Mouse (Mus musculus): ENCODE measurements around the gene Nufip2. TPM values are rescaled to one million over a fixed set of nuclear protein-coding genes. Genes with fewer than 3 reads are reported as not detected.
A peak's percentile ranks its signal among the peaks of the same experiment; 100 is the strongest.

The Nufip2 gene
- total and polyA plus RNA-seq, 2 experiments from 2014 or later, result 3.0 to 52.0 TPM

DNA sequence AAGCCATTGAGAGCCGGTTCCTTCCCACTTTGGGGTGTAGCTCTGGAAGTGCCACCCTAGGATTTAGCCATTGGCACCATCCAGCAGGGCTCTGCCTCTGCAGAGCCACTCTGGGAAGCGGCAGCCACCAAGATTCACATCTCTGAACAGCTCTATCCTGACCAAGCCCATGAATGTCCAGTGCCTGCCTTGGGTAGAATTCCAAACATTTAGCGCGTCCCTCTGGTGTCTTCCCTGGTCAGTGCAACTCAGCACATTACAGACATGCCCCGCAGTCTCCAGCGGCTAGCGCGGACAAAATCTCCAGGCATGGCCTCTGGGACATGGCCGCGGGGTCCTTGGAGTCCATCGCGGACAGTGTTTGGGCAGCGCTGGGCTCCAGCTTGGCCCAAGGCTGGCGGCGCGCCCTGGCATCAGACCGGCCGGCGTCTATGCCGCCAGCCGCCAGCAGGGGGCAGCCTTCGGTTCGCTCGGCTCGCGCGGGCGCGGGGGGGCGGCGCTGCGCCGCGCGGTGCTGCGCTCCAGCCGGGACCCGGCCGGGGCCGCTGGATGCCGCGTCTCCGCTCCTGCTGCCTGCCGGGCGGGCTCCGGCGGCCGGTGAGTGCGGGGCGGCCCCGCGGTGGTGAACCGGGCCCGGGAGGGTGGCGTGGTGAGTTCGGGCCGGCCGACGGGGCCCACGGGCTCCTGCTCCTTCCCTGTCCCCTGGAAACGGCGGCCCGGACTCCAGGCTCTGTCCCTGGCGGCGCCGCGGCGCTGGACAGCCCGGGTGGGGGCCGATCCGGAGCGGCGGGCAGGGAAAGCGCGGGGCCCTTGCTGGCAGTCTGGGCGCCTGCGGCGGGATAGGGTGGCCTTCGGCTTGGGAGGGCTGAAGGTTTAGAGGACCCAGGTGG, 77.1 kb downstream of the Nufip2 start, which contains the start of gene Myo18a:
TSS of gene Myo18a (plus strand) at position 464 of the 890 bp plus-strand sequence.
- H3K9me3 ChIP-seq (ENCODE audit: low read length), result no peaks in the 10 kb centered on the region
- peak within 1 kb of the TSS; percentile 96 for H3K4me3 ChIP-seq (ENCODE audit: low read depth, low read length)
- peak within 1 kb of the TSS; percentile 97 for H3K9ac ChIP-seq
- peak; percentile 91 for ATAC-seq
- WGBS, result 2% methylated on average over 52 of the region's 79 CpGs
- DNase-seq, result peak; percentile 91
- H3K4me2 ChIP-seq (ENCODE audit: low read depth), result peak within 1 kb of the TSS; percentile 79
- peaks cover 3% of the 10 kb centered on the region; the same call in 1 of the 2 replicates for H3K27me3 ChIP-seq (ENCODE audit: insufficient read depth, low read length)
- H3K36me3 ChIP-seq (ENCODE audit: insufficient read depth), result no peaks in the 10 kb centered on the region
- peaks cover 23% of the 10 kb centered on the region for H3K4me1 ChIP-seq (ENCODE audit: insufficient read depth)
- H3K27ac ChIP-seq (ENCODE audit: low read depth, low read length), result peak within 1 kb of the TSS; percentile 84
- TF ChIP-seq CTCF (IDR thresholded peaks at IDR 0.05; ENCODE audit: low read depth), result peak; percentile 81

DNA sequence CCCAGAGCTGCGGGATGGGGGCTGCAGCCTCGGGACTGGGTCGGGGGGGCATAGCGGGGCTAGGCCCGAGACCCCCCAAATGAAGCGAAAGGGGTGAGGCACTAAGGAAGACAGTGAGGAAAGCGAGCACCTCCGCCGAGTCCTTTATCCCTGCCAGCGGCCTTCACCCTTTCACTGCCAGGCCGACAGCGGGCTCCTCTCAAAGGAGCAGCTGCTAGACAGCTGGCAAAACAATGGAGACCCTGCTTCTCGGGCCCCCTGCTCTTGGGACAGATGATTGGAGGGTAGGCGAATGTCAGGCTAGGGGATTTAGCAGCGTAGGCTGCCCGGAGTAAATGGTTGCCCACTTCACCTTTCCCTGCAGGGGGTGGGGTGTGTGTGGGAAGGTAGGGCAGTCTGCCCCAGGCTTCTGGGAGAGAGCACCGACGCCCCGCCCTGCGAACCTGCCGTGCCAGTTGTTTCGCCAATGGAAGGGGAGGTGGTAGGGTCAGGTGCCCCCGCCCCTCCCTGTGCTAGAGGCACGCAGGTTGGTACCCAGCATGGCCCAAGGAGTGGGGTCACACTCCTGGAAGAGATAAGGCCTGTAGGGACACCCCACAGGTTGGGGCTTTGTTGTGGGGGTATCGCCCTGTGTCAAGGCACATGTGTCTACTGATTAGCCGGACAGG, 77.9 kb downstream of the Nufip2 start:
- Histone ChIP-seq H3K9ac (peak overlapping the region; percentile 97), H3K4me1 (ENCODE audit: insufficient read depth) (peaks cover 23% of the 10 kb centered on the region), H3K27me3 (ENCODE audit: insufficient read depth, low read length) (peaks cover 3% of the 10 kb centered on the region; the same call in 1 of the 2 replicates), H3K4me2 (ENCODE audit: low read depth) (peak overlapping the region; percentile 79), H3K36me3 (ENCODE audit: insufficient read depth) (no peaks in the 10 kb centered on the region), H3K4me3 (ENCODE audit: low read depth, low read length) (peak overlapping the region; percentile 96), H3K27ac (ENCODE audit: low read depth, low read length) (peak overlapping the region; percentile 84), H3K9me3 (ENCODE audit: low read length) (no peaks in the 10 kb centered on the region)
- DNase-seq (peak; percentile 72), ATAC-seq (peak; percentile 62)
- no peak for TF ChIP-seq CTCF (IDR thresholded peaks at IDR 0.05; ENCODE audit: low read depth)
- 2% methylated on average over 26 of the region's 26 CpGs for WGBS

DNA sequence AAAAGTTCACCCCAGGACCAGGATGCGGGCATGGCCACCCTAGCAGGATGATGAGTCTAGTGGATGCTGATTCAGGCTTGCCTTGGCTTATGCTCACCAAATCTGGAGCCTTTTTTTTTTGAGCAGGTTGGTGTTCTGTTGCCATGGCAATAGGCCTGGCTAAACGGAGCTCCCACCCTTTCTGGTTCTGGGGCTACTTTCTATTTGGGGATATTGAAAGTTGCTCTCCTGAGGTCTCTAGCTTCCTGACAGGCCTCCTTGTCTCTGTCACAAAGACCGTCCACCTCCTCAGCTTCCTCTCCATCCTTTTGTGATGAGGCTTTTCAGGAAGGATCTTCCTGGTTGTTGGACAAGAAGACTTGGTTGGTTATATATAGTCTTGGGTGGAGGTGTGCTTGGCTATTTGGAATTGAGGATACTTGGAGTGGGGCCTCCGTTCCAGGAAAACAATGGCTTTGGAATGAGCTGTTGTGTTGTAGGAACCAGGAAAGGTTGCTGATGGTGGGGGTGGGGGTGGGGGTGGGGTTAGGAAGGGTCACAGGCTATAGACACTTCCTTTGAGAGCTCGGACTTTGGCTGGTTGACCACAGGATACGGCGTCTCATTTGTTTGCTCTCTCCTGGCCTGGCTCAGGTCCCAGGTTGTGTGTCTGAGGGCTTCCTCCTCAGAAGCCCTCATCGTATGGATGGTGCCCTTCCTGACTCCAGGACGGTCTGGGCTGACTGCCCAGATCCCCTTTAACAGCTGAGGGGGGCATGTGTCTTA, 78.9 kb downstream of the Nufip2 start:
- Histone ChIP-seq H3K4me3 (ENCODE audit: low read depth, low read length) (peak overlapping the region; percentile 96), H3K36me3 (ENCODE audit: insufficient read depth) (no peaks in the 10 kb centered on the region), H3K27ac (ENCODE audit: low read depth, low read length) (no peak overlapping the region), H3K4me2 (ENCODE audit: low read depth) (peak overlapping the region; percentile 79), H3K27me3 (ENCODE audit: insufficient read depth, low read length) (peaks cover 3% of the 10 kb centered on the region; the same call in 1 of the 2 replicates), H3K4me1 (ENCODE audit: insufficient read depth) (peaks cover 23% of the 10 kb centered on the region), H3K9me3 (ENCODE audit: low read length) (no peaks in the 10 kb centered on the region), H3K9ac (peak overlapping the region; percentile 97)
- no peak for TF ChIP-seq CTCF (IDR thresholded peaks at IDR 0.05; ENCODE audit: low read depth)
- DNase-seq (peak; percentile 53), ATAC-seq (no peak)
- 53% methylated on average over 9 of the region's 9 CpGs for WGBS

DNA sequence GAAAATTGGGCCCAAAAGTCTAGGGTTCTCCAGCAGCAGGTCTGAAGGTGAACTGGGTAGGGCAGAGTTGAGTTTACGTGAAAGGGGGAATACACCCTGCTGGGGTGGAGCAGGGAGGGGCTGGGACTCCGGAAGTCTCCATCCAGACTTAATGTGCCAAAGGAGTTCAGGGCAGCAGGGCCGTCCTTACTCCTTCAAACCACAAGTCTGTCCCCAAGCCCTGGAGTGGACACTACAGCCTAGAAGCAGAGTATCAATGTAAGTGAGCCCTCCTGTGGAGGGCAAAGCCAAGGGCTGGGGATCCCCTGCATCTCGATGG, 79.5 kb downstream of the Nufip2 start:
- Histone ChIP-seq H3K4me2 (ENCODE audit: low read depth) (peak overlapping the region; percentile 79; the same call in 1 of the 2 replicates), H3K27me3 (ENCODE audit: insufficient read depth, low read length) (peaks cover 3% of the 10 kb centered on the region; the same call in 1 of the 2 replicates), H3K9ac (peak overlapping the region; percentile 45; the same call in 1 of the 2 replicates), H3K27ac (ENCODE audit: low read depth, low read length) (no peak overlapping the region), H3K9me3 (ENCODE audit: low read length) (no peaks in the 10 kb centered on the region), H3K4me1 (ENCODE audit: insufficient read depth) (peaks cover 23% of the 10 kb centered on the region), H3K4me3 (ENCODE audit: low read depth, low read length) (no peak overlapping the region), H3K36me3 (ENCODE audit: insufficient read depth) (no peaks in the 10 kb centered on the region)
- 46% methylated on average over 4 of the region's 4 CpGs for WGBS
- DNase-seq (no peak), ATAC-seq (no peak)
- TF ChIP-seq CTCF (IDR thresholded peaks at IDR 0.05; ENCODE audit: low read depth), result no peak

DNA sequence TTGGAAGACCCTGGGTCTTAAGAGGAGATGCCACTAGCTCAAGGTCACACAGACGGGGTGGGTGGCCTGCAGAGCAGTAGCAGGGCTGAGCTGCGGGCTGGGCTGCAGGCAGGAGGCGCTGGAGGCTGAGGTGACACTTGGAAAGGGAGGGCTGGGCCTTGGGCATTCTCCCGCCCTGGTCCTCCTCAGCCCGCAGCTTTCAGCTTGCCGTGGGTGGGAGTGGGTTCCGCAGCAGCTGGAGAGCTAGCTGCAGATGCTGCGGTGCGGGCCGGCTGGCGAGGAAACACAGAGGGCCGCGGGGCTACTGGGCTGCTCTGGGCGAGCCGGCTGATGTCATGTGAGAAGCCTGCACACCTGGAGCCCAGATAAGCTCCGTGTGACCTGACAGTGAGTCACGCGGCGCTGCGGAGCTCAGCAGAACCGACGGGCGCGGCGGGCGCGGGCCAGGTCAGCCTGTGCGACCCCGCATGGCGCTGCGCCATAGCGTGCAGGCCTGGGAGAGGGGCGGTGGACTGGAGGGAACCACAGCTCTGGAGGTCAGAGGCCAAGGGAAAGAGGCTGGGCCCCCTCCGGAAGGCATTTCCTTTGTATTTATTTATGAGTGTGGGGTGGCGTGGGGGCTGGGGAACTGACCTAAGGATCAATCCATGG, 80.5 kb downstream of the Nufip2 start:
- Histone ChIP-seq H3K27ac (ENCODE audit: low read depth, low read length) (peak overlapping the region; percentile 21; the same call in 1 of the 2 replicates), H3K9ac (peak overlapping the region; percentile 45), H3K27me3 (ENCODE audit: insufficient read depth, low read length) (no peaks in the 10 kb centered on the region), H3K36me3 (ENCODE audit: insufficient read depth) (no peaks in the 10 kb centered on the region), H3K4me1 (ENCODE audit: insufficient read depth) (peaks cover 23% of the 10 kb centered on the region), H3K9me3 (ENCODE audit: low read length) (no peaks in the 10 kb centered on the region), H3K4me3 (ENCODE audit: low read depth, low read length) (peak overlapping the region; percentile 23), H3K4me2 (ENCODE audit: low read depth) (peak overlapping the region; percentile 53)
- WGBS, result 14% methylated on average over 35 of the region's 35 CpGs
- ATAC-seq (peak; percentile 24; the same call in 1 of the 2 replicates), DNase-seq (peak; percentile 15)
- TF ChIP-seq CTCF (IDR thresholded peaks at IDR 0.05; ENCODE audit: low read depth), result peak; percentile 54

DNA sequence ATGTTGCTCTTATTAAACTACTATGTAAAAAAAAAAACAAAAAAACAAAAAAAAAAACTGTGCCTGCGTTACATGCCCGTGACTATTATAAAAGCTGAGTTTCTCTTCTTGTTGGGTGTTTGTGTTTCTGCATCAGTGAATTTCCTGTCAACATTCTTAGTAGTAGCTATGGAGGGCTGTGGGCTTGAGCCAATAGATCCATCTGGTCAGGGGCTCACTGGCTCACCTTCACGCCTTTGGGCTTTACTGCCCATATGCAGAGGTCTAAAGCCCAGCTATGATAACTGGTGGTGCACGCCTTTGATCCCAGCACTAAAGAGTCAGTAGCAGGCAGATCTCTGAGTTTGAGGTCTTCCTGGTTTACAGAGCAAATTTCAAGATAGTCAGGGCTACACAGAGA, 83.5 kb downstream of the Nufip2 start:
- H3K27ac ChIP-seq (ENCODE audit: low read depth, low read length), result no peak overlapping the region
- no peak for DNase-seq
- no peaks in the 10 kb centered on the region for H3K36me3 ChIP-seq (ENCODE audit: insufficient read depth)

More for the DNA sequence above, 83.5 kb downstream of the Nufip2 start:
- H3K9ac ChIP-seq, result no peak overlapping the region
- WGBS, result 65% methylated on average over 4 of the region's 4 CpGs
- no peaks in the 10 kb centered on the region for H3K9me3 ChIP-seq (ENCODE audit: low read length)
- H3K4me1 ChIP-seq (ENCODE audit: insufficient read depth), result peaks cover 18% of the 10 kb centered on the region
- no peak for TF ChIP-seq CTCF (IDR thresholded peaks at IDR 0.05; ENCODE audit: low read depth)
- no peaks in the 10 kb centered on the region for H3K27me3 ChIP-seq (ENCODE audit: insufficient read depth, low read length)
- no peak overlapping the region for H3K4me2 ChIP-seq (ENCODE audit: low read depth)
- ATAC-seq, result no peak
- H3K4me3 ChIP-seq (ENCODE audit: low read depth, low read length), result no peak overlapping the region
